Mouse (Mus musculus) large intestine, adult 2 months (tissue): Measurements from ENCODE around the gene Kpna7. TPM values are rescaled to one million over a fixed set of nuclear protein-coding genes. Genes with fewer than 3 reads are reported as not detected.
A peak's percentile ranks its signal among the peaks of the same experiment; 100 is the strongest.
"Not testable (repeated sequence)": the region's sequence is repeated elsewhere in the genome, so short reads cannot be mapped to it uniquely, and the experiment has no call there.

ENCODE experiments used
- DNase-seq: peaks from one replicate; pipeline ENCODE4 v3.0.0-alpha.2; 2012; ENCODE audit warnings: low read depth, low spot score
- WGBS: fragments of 180-500 bp; shearing (Covaris S2); methylation state at CpG from one replicate; pipeline ENCODE4 v1.1.7; 2018; 5-methylcytosine and 5-hydroxymethylcytosine counted together
- polyA plus RNA-seq: library from polyadenylated mRNA; depleted of rRNA; stranded (reverse); fragments of >200 nt; gene quantifications from 2 replicates; pipeline ENCODE4 v1.2.3, GENCODE M21; 2012; rRNA removed

Kpna7 gene
- polyA plus RNA-seq = not detected in 2 replicates

DNA sequence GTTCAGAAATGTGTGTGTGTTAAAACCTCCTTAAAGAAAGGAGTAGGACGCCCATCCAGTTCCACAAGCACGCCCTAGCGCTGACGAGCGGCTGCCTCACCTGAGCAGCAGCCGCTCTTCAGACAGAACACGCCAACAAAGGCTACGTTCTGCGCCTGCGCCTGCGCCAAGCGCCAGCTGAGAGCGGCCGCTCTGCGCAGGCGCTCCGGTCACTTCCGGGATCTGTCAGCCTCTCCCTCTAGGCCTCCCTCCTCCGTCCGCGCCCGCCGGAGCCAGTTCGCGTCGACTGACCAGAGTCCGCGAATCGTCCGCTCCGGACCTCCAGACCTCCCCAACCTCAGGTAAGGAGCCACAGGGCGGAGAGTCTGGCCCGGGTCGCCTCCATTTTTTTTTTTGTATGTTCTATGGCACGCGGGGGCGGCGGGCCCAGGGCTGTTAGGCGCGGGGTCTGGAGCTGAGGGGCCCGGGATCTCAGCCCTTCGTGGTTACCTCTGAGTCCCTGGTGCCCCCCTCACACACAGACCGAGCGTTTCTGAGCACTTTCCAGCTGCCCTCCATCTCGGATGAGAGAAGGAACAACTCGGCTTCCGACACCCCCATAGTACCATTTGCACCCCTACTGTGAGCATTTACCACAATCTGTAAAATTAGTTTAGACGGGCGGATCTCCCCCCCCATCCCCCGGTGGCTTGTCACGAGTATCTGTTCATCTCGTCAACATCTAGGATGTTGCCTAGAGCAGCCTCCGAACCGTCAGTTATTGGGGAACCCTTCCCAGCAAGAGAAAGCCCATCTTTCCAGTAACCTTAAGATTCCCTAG is at the start of gene Kpna7, which contains the start of gene Arpc1a:
Kpna7 (minus strand) TSS at position 399 of the 820 bp plus-strand sequence.
Arpc1a (plus strand) TSS at position 199 of the 820 bp plus-strand sequence.
- under 1% methylated on average over 54 of the region's 54 CpGs for WGBS
- peak; percentile 88 for DNase-seq

DNA sequence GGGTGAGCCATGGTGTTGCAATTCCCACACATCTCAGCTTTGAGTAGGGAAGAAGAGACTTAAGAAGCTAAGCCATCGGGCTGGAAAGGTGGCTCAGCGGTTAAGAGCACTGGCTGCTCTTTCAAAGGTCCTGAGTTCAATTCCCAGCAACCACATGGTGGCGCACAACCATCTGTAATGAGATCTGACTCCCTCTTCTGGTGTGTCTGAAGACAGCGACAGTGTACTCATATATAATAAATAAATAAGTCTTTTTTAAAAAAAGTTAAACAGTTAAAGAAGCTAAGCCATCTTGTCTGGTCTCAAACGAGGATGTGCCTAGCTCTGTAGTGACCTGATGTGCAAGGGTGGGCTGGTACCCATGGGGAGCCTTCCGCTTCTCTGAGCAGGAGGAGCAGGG is 49.4 kb upstream of the Kpna7 start:
- 90% methylated on average over 6 of the region's 6 CpGs for WGBS
- DNase-seq = not testable (repeated sequence)

DNA sequence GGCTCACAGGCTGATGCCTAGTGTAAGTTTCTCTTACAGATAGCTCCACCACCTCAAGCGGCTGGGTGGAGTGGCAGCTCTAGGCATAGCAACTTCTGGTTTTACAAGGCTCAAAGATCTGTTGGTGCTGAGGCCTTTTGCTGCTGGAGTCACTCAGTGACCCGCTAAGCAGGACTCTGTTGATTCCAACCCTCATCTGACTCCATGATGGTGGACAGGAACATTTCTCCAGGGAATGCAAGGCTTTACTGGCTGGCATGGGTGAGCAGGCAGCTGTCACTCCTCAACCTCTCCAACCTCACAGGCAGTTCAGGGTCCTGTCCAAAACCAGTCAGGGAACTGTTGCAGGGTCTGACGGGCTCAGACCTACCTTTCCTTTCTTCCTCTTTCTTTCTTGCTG is 47.2 kb upstream of the Kpna7 start:
- DNase-seq = no peak

DNA sequence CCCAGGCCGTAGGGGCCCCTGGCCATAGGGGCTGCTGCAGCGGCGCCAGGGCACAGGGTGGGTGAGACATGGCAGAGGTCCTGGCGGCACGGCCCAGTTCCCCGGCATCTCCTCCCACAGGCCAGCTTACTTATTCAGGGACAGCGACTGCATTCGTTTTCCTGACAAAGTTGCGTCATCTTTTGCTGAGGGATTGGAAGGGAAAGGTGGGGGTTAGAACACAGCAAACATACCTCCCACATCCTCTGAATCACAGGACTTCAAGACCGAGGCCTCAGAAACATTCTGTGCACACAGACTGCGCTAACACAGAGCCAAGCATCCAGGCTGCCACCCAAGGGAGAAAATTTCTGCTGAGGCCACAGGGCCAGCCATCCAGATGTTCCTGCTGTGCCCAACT is 46.4 kb upstream of the Kpna7 start:
- 73% methylated on average over 11 of the region's 11 CpGs for WGBS
- no peak for DNase-seq

More for the DNA sequence above, 47.2 kb upstream of the Kpna7 start:
- WGBS = 62% methylated on average over 3 of the region's 3 CpGs

GRCm38 (mm10) chr5:145129773-145130172 is 45.9 kb upstream of the Kpna7 start:
- not testable (repeated sequence) for DNase-seq

DNA sequence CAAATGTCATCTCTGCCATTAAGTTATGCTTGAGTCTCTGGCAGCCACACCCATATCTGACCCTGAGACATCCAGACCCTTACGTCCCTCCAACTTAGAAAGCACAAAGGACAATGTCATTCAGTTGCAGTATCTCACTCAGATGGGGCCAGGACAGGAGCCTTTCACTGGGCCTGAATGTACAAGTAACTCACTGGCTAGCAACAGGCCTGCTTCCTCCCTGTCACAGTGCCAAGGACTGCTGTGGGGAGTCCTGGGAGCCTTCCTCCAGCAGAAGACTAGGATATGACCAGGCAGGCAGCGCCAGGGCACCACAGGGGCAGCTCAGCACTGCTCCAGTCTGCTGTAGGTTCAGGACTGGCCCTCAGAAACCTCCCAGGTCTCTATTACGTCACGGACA is 45.3 kb upstream of the Kpna7 start:
- 87% methylated on average over 4 of the region's 4 CpGs for WGBS
- no peak for DNase-seq

More at GRCm38 (mm10) chr5:145129773-145130172, 45.9 kb upstream of the Kpna7 start:
- 82% methylated on average over 4 of the region's 6 CpGs for WGBS

DNA sequence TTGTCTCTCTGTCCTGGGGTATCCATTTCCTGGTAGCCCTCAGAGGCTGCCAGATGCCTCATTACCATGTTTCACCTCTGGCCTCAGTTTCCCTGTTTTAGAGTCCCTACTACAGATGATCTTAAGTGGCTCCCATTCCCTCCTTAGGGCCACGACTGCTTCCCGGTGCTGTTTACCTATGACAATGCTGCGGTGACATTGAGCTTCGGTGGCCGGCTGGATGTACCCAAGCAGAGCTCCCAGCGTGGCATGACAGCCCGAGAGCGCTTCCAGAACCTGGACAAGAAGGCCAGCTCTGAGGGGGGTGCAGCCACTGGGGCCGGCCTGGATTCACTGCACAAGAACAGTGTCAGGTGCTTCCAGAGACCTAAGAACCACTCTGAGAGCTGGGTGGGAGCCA is 42.8 kb upstream of the Kpna7 start:
- 90% methylated on average over 9 of the region's 9 CpGs for WGBS
- no peak for DNase-seq

DNA sequence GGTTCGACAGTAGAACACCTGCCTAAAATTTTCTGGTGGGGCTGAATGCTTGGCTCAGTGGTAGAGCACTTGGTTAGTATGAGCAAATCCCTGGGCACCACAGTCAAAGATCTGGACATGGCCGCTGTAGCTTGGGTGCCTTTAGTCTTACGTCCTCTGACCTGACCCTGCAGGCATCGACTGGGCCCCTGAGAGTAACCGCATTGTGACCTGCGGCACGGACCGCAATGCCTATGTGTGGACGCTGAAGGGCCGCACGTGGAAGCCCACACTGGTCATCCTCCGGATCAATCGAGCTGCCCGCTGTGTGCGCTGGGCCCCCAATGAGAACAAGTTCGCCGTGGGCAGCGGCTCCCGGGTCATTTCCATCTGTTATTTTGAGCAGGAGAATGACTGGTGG is 39.6 kb upstream of the Kpna7 start:
- 92% methylated on average over 19 of the region's 19 CpGs for WGBS
- no peak for DNase-seq

DNA sequence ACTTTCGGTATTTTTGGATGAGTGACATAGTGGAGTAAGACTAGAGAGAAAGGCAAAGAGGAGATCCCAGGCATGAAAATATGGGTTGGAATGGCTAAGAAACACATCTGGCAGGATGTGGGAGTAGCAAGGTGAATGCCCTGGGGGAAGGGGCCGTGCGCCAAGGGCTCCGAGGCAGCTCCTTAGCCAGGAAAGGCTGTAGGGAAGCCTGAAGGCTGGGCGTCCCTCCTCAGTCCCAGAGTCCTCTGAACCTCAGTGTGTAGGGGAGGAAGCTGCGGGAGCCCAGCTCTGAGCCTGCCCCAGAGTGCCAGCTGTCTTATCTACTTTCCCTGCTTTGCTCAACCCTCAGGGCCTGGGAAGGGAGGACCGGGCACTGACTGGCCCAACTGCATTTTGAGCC is 37.1 kb upstream of the Kpna7 start:
- 72% methylated on average over 7 of the region's 7 CpGs for WGBS
- DNase-seq = no peak

DNA sequence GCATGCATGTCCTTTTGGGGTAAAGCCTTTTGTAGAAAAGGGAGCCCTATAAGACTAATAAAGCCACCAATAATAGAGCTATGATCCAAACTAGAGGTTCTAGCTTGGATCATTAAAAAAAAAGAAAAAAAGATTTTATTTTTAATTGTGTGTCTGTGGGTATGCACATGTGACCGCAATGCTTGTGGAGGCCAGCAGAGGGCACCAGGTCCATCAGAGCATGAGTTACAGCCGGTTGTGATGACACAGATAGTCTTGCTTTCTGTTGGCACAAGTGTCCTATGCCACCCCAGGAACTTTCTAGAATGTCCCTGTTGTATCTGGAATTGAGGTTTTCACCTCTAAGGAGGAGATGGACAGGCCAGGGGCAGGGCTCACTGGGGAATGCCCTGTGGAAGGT is 35.6 kb upstream of the Kpna7 start:
- WGBS = 96% methylated on average over 2 of the region's 2 CpGs
- no peak for DNase-seq

GRCm38 (mm10) chr5:145118461-145118860 is 34.6 kb upstream of the Kpna7 start:
- 90% methylated on average over 5 of the region's 5 CpGs for WGBS

GRCm38 (mm10) chr5:145118005-145118404 is 34.2 kb upstream of the Kpna7 start:
- 48% methylated on average over 6 of the region's 6 CpGs for WGBS
- DNase-seq = no peak

More at GRCm38 (mm10) chr5:145118461-145118860, 34.6 kb upstream of the Kpna7 start:
- no peak for DNase-seq

DNA sequence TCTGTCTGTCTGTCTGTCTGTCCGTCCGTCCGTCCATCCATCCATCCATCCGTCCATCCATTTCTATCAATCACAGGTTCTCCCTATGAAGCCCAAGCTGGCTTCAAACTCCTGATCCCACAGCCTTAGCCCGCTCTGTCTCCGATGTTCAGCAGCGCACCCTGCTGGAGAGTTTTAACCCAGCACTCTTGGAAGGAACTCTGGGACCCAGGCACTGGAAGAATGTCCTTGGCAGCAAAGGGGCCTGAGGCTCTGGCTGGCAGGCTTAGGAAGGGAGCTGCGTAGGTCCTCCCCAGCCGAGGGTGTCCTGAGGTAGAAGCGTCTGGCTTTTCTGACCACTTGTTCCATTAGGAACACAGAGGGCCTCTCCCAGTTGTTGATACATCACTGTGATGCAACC is 33.1 kb upstream of the Kpna7 start:
- no peak for DNase-seq
- 24% methylated on average over 10 of the region's 10 CpGs for WGBS

DNA sequence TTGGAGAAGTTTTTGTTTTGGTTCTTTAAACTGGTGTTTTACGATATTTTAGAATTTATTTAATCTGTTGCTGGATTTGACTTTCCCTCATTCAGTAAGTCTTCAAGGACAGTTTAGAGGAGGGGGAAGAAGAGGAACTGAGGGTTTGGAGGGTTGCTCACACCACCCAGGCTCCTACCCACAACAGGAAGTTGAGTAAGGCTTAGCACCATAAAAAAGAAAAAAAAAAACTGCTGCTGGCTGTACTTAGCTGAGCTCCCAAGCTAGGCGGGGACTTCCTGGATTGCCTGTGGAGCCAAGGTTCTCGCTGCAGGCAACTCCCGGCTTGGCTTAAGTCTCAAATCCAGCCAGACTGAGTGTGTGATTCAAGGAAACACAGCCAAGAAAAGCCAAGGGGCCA is 32.5 kb upstream of the Kpna7 start:
- peak; percentile 74 for DNase-seq

GRCm38 (mm10) chr5:145115736-145116135 is 31.9 kb upstream of the Kpna7 start:
- 30% methylated on average over 5 of the region's 5 CpGs for WGBS
- no peak for DNase-seq

More for the DNA sequence above, 32.5 kb upstream of the Kpna7 start:
- 3% methylated on average over 4 of the region's 4 CpGs for WGBS

DNA sequence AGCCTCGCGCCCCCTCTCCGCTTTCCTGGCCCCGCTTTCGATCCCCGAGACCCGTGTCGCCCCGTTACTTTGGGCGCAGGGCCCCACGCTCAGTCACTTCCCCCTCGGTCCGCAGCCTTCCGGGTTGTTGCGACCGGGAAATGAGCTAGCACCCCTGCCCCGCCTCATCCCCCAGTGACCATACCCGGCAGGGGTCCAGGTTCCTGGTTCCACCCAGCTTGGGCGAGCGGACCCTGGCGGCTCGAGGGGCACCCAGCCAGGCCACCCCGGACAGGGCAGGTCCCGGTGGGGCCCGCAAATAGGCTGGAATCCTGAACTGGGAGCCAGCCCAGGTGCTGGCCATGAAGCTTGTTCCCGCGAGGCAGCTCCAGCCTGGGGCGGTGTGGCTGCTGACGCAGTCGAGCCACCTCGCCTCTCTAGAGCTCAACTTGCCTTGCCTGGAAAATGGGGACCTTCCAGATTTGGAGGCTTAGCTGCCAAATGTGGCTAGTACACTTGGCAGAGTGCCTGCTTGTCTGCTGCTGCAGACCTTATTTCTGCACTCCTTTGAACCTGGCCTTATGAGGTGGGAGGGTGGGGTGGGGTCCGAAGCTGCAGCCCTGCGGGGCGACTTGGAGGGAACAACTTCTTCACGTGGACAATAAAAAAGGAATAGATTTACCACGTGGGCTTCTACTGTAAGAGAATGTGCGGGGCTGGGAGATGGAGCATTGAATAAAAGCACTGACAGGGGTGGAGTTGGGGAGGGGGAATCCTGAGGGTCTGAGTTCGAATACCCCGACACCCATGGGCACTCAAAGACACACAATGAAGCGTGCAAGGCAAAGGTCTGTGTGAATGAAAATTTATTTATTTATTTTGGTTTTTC is 31.0 kb upstream of the Kpna7 start:
- WGBS = 4% methylated on average over 40 of the region's 40 CpGs
- no peak for DNase-seq

DNA sequence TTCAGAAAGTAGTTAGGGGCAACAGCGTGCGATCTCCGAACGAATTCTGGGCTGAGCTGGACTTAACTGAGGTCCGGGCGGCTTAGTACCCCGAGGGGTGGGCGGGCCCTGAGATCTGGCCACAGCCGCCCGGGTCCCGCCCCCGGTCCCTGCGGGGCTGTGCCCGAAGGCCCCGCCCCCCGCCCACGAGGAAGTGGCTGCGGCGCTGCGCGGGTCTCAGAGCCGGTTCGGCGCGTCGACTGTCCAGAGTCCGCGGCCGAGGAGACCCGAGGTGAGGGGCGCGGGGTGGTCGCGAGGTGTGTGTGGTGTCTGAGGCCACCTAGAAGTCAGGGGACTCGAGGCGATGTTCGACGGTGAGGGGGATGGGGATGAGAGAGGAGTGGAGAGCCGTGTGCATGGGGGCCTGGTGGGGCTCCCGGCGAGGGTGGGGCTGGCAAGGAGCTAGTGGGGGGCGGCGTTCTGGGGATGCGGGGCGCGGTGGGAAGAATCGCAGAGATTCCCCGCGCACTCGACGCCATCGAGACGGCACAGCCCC is 30.3 kb upstream of the Kpna7 start, which contains the start of gene Arpc1b:
Arpc1b (plus strand) TSS at position 145 of the 535 bp plus-strand sequence.
- DNase-seq = no peak
- 1% methylated on average over 51 of the region's 53 CpGs for whole genome bisulfite sequencing

DNA sequence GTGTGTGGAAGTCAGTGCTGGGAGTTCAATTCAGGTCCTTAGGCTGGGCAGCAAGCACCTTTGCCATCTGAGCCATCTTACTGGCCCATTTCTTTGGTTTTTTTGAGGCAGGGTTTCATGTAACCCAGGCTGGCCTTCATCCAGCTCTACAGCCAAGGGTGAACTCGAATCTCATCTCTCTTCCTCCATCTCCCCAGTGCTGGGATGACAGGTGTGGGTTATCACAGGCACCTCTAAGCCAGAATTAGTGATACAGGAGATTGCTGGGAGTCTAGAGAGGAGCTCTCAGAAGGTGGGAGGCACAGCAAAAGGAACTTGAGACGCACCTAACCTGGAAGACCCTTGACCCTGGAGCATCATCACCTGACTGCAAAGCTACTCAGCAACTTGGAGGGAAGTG is 29.6 kb upstream of the Kpna7 start:
- 6% methylated on average over 2 of the region's 2 CpGs for WGBS

DNA sequence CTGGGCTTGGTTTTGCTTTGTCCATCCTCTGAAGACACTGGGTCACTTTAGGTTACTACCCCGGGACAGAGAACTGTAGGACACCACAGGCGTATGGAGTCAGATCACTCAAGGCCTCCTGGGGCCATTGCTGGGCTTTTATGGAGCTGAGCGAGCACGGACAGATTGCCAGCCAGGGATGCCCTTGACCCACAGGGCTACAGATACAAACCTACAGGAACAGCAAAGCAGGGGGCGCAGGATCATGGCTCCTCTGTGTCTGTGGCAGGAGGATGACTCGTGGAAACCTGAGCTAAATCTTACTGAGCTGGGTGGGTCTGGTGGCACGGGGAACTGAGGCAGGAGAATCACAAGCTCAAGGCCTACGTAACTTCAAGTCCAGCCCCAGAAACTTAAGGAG is 28.7 kb upstream of the Kpna7 start:
- 81% methylated on average over 8 of the region's 8 CpGs for WGBS
- no peak for DNase-seq

More for the DNA sequence above, 29.6 kb upstream of the Kpna7 start:
- no peak for DNase-seq

- WGBS = 87% methylated on average over 6 of the region's 6 CpGs
- no peak for DNase-seq
Observed at GRCm38 (mm10) chr5:145110401-145110800, 26.6 kb upstream of the Kpna7 start.
